Mouse (Mus musculus) hindbrain, embryonic 12.5 days (tissue): ENCODE results near the gene Epha4. TPM values are rescaled to one million over a fixed set of nuclear protein-coding genes. Genes with fewer than 3 reads are reported as not detected.

ENCODE experiments used
- ATAC-seq: fragments of 200-750 bp; cut with Nextera tagmentation; 2 replicates; pipeline ENCODE4 v1.8.0; 2017; ENCODE audit warnings: moderate TSS enrichment; ENCODE audit not compliant: low FRiP score
- H3K27ac ChIP-seq: fragments of 300-500 bp; sonication (generic); 2 replicates; pipeline ENCODE4 v1.5.1; 2016; ENCODE audit warnings: mild to moderate bottlenecking
- H3K27me3 ChIP-seq: fragments of 300-500 bp; sonication (generic); 2 replicates; pipeline ENCODE4 v1.6.1; 2016; ENCODE audit warnings: mild to moderate bottlenecking
- H3K36me3 ChIP-seq: fragments of 300-500 bp; sonication (generic); 2 replicates; pipeline ENCODE4 v1.6.1; 2016; ENCODE audit warnings: mild to moderate bottlenecking
- H3K4me1 ChIP-seq: fragments of 300-500 bp; sonication (generic); 2 replicates; pipeline ENCODE4 v1.6.1; 2016
- H3K4me2 ChIP-seq: fragments of 300-500 bp; sonication (generic); replicated peaks from 2 replicates; pipeline ENCODE4 v1.6.1; 2016; ENCODE audit warnings: mild to moderate bottlenecking
- H3K4me3 ChIP-seq: fragments of 300-500 bp; sonication (generic); 2 replicates; pipeline ENCODE4 v1.5.1; 2016; ENCODE audit warnings: mild to moderate bottlenecking
- H3K9ac ChIP-seq: fragments of 300-500 bp; sonication (generic); 2 replicates; pipeline ENCODE4 v1.6.1; 2016; ENCODE audit warnings: mild to moderate bottlenecking, moderate library complexity
- H3K9me3 ChIP-seq: fragments of 300-500 bp; sonication (generic); replicated peaks from 2 replicates; pipeline ENCODE4 v1.6.1; 2016; ENCODE audit warnings: mild to moderate bottlenecking
- WGBS: fragments of 180-500 bp; shearing (Covaris S2); methylation state at CpG from one replicate; pipeline ENCODE4 v1.1.7; 2016; 5-methylcytosine and 5-hydroxymethylcytosine counted together
- polyA plus RNA-seq: library from polyadenylated mRNA; unstranded; fragments of >200 nt; fragmentation: Nextera tagmentation; extraction: Ambion mirVana; gene quantifications from 2 replicates; pipeline ENCODE4 v1.2.1, GENCODE M21; 2016

Gene Epha4
- 34.5 and 37.0 TPM in 2 replicates for polyA plus RNA-seq

DNA sequence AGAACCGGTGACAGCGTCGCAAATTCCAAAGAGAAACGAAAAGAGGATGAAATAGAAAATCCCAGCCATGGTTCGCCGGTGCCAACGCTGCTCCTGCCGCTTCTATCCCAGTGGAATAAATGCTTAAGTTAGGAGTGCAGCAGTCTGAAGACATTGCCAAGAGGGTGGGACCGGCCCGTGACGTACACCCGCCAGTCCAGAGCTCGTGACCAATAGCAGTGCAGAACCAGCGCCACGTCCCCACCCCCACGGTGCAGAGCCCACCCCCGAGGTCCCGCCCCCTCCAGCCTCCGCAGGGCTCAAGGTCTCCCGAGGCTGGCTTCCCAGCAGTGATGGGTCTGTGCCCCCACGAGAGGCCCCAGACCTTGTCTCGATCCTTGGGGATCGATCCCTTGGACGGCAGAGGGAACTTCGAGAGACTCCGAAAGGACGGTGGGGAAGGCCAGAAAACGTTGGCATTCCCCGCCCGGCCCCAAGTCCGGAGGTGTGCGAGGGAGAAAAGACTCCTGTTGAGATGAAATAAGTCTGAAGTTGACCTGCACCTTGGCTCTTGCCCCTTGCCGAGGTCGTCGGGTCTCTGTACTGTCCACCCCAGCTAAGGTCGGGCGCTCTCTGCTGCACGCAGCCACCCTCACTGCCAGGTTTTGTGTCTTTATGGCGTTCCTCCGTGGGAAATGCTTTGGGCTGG is at the start of gene Epha4:
Epha4 (minus strand) TSS at position 126 of the 688 bp plus-strand sequence.
- peak; percentile 91 for ATAC-seq
- Histone ChIP-seq H3K9ac (peak within 1 kb of the TSS; percentile 78), H3K27me3 (peaks cover 4% of the 10 kb centered on the region), H3K9me3 (no peaks in the 10 kb centered on the region), H3K27ac (peak within 1 kb of the TSS; percentile 87), H3K4me2 (peak within 1 kb of the TSS; percentile 93), H3K4me1 (peaks cover 31% of the 10 kb centered on the region), H3K36me3 (no peaks in the 10 kb centered on the region), H3K4me3 (peak within 1 kb of the TSS; percentile 53)
- WGBS = 0% methylated on average over 40 of the region's 40 CpGs

DNA sequence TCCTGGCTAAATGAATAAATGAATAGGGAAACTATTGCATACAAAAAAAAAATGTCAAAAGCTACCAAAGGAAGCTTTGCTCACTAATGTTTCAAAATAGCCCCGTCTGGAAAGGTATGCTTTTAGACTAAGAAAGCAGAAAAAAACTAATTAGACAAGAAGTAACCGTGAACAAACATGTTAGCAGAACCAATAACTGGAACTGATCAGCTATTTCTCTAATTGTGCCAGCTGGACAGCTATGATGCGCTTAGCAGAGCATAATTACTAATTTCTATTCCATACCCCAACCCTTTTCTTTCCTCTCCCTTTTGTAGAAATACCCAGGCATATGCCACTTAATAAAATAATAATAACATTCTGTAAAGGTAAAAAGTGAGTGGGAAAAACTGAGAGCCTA is 41.3 kb upstream of the Epha4 start:
- H3K36me3 ChIP-seq = no peaks in the 10 kb centered on the region
- H3K4me3 ChIP-seq = no peak overlapping the region
- peaks cover 12% of the 10 kb centered on the region; the same call in 1 of the 2 replicates for H3K4me1 ChIP-seq
- WGBS = 51% methylated on average over 3 of the region's 3 CpGs
- no peak overlapping the region for H3K9ac ChIP-seq
- no peak overlapping the region for H3K27ac ChIP-seq
- ATAC-seq = peak; percentile 76
- no peaks in the 10 kb centered on the region for H3K9me3 ChIP-seq
- no peaks in the 10 kb centered on the region for H3K27me3 ChIP-seq
- no peak overlapping the region for H3K4me2 ChIP-seq

DNA sequence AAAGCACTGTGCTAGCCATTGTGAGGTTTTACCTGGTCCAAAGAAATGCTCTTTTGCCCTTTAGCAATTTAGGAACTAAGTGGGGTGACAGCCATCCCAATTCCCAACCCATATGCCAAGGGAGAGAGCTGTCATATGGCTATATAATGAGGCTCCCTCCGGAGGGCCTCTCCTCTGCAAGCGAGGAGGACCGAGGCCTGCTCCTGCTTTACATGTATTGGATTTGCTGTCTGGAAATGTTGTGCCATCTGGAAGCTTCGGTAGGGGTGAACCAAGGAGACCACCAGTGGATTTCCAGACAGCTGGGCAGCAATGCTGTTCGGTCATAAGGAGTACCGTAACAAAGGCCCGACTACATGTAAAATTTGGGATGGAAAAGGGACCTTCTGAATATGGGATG is 37.0 kb upstream of the Epha4 start:
- Histone ChIP-seq H3K27ac (no peak overlapping the region), H3K36me3 (no peaks in the 10 kb centered on the region), H3K9me3 (no peaks in the 10 kb centered on the region), H3K27me3 (no peaks in the 10 kb centered on the region), H3K4me2 (no peak overlapping the region), H3K4me3 (no peak overlapping the region), H3K9ac (no peak overlapping the region), H3K4me1 (peaks cover 14% of the 10 kb centered on the region)
- 70% methylated on average over 7 of the region's 7 CpGs for WGBS
- ATAC-seq = peak; percentile 59

DNA sequence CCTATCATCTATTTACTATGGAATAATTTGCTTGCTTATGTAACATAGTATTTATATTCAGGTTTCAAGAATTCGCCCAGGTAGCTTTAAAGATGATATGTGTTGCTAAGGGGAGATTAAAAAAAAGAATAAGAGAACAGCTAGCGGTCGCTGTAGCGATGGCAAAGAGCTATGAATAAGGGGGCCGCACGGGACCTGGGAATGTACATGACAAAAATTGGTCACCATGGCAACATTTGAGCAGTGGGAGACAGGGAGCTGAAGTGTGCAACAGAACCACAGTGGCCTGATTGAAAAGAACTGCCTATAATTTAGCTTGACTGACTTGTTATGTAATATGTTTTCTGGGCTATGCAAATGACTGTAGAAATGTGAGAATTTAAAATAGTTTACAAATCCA is 30.8 kb upstream of the Epha4 start:
- Histone ChIP-seq H3K36me3 (no peaks in the 10 kb centered on the region), H3K27me3 (no peaks in the 10 kb centered on the region), H3K27ac (peak overlapping the region; percentile 75; the same call in 1 of the 2 replicates), H3K4me1 (peaks cover 27% of the 10 kb centered on the region), H3K9ac (no peak overlapping the region), H3K9me3 (no peaks in the 10 kb centered on the region), H3K4me3 (no peak overlapping the region), H3K4me2 (peak overlapping the region; percentile 22; the same call in 1 of the 2 replicates)
- ATAC-seq = peak; percentile 94
- 18% methylated on average over 6 of the region's 6 CpGs for WGBS

DNA sequence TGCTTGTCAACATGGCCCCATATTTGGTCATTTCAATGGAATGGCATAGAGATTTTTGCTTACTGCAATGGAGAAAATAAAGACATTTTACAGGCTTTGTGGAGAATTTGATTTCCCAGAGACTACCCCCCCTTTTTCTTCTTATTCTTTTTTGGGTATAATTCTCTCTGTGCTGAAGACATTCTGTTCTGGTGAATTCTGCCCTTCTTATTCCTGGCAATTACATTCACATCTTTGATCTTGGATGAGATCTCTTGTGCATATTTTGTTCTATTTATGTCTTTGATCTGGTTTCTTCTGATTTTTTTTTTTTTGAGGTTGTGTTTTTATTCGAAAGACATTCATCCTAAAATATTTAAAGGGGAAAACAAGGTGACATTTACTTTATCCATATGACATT is 30.1 kb upstream of the Epha4 start:
- no peaks in the 10 kb centered on the region for H3K27me3 ChIP-seq
- no peak overlapping the region for H3K27ac ChIP-seq
- no peak overlapping the region for H3K9ac ChIP-seq
- no peak overlapping the region for H3K4me2 ChIP-seq
- no peak overlapping the region for H3K4me3 ChIP-seq
- peaks cover 27% of the 10 kb centered on the region for H3K4me1 ChIP-seq
- ATAC-seq = no peak
- no peaks in the 10 kb centered on the region for H3K36me3 ChIP-seq
- WGBS = 85% methylated on average over 1 of the region's 1 CpGs
- H3K9me3 ChIP-seq = no peaks in the 10 kb centered on the region

DNA sequence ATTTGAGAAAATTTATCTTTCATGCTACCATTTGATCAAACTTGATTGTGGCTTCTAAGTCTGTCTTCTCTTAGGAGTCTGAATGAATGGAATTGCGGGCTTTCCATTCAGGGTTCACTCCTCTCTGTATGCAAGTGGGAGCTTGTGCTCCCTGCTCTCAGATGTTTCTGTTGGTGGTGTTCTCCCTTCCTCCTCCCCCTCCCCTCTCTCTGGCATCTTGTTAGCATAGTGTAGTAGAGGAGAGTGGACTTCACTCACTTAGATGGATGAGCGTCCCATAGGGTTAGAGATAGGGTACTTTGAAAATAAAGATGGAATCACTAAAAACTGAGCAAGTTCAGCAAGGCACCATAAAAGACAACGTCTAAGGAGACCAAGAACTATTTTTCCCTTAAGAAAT is 29.4 kb upstream of the Epha4 start:
- H3K4me2 ChIP-seq = no peak overlapping the region
- peaks cover 27% of the 10 kb centered on the region for H3K4me1 ChIP-seq
- no peaks in the 10 kb centered on the region for H3K27me3 ChIP-seq
- no peak overlapping the region for H3K9ac ChIP-seq
- WGBS = 23% methylated on average over 3 of the region's 3 CpGs
- no peaks in the 10 kb centered on the region for H3K9me3 ChIP-seq
- peak; percentile 39; the same call in 1 of the 2 replicates for ATAC-seq
- H3K4me3 ChIP-seq = no peak overlapping the region
- no peaks in the 10 kb centered on the region for H3K36me3 ChIP-seq
- H3K27ac ChIP-seq = no peak overlapping the region

DNA sequence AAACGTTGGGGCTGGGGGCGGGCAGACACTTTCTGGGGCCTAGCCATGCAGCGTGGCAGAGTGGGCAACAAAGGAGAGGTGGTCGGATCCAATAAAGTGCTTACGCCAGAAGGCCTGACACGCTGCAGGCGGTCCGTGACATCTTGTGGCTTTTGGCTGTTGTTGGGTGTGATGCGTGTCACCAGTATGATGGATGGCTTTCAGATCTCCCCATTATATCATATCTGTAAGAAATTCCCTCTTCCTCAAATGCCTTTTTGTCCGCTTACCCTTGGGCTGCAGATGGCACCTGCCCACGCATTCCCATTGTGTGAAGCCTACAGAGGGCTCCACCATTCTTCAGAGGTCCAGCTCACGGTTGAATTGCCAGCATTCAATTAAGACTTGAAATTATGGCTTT is 25.1 kb upstream of the Epha4 start:
- H3K9ac ChIP-seq = no peak overlapping the region
- H3K36me3 ChIP-seq = no peaks in the 10 kb centered on the region
- peaks cover 9% of the 10 kb centered on the region for H3K4me1 ChIP-seq
- no peak overlapping the region for H3K4me3 ChIP-seq
- no peaks in the 10 kb centered on the region for H3K9me3 ChIP-seq
- peak; percentile 83 for ATAC-seq
- H3K27me3 ChIP-seq = no peaks in the 10 kb centered on the region
- H3K4me2 ChIP-seq = no peak overlapping the region
- WGBS = 52% methylated on average over 12 of the region's 12 CpGs
- H3K27ac ChIP-seq = peak overlapping the region; percentile 1; the same call in 1 of the 2 replicates

DNA sequence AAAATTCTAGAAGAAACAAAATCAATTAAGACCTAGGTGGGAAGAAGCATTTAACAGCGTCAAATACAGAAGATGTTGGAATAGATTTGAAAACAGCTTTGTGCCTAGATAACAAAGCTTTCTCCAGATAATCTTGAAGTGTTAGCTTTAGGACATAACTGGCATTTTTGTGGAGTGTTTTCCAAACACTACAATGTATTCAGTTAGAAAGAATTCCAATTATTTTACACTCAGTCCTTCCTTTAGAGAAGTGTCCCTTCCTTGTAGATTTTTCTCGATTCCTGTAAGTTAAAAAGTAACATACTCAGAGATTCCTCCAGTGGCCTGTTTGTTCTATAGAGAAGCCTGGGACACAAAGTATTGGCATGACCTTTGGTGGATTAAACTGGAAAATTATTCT is 23.7 kb upstream of the Epha4 start:
- no peak overlapping the region for H3K4me3 ChIP-seq
- peaks cover under 1% of the 10 kb centered on the region for H3K4me1 ChIP-seq
- H3K36me3 ChIP-seq = no peaks in the 10 kb centered on the region
- H3K9ac ChIP-seq = no peak overlapping the region
- no peak overlapping the region for H3K4me2 ChIP-seq
- WGBS = 75% methylated on average over 2 of the region's 2 CpGs
- no peak for ATAC-seq
- H3K27ac ChIP-seq = no peak overlapping the region
- H3K9me3 ChIP-seq = no peaks in the 10 kb centered on the region
- no peaks in the 10 kb centered on the region for H3K27me3 ChIP-seq

DNA sequence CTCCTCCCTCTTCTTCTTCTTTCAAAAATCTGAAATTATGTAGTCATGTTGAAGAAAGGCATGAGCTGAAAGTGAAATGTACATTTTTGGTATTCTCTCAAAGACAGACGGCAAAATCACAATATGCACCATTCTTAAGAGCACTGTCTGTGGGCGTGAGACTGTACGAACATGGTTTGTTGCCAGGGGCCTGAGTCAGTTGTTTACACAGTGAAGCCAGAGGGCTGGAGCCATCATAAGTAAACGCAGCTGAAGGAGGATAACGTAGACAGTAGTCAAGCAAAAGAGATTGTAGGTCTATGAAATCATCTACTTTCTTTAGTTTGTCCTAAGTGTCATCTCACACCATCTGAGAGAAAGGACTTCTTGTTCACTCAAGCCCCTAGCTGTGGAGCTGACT is 21.0 kb upstream of the Epha4 start:
- Histone ChIP-seq H3K9me3 (no peaks in the 10 kb centered on the region), H3K4me3 (no peak overlapping the region), H3K27me3 (no peaks in the 10 kb centered on the region), H3K9ac (no peak overlapping the region), H3K4me1 (peaks cover 6% of the 10 kb centered on the region; the same call in 1 of the 2 replicates), H3K27ac (no peak overlapping the region), H3K4me2 (no peak overlapping the region), H3K36me3 (no peaks in the 10 kb centered on the region)
- WGBS = 81% methylated on average over 5 of the region's 5 CpGs
- no peak for ATAC-seq

DNA sequence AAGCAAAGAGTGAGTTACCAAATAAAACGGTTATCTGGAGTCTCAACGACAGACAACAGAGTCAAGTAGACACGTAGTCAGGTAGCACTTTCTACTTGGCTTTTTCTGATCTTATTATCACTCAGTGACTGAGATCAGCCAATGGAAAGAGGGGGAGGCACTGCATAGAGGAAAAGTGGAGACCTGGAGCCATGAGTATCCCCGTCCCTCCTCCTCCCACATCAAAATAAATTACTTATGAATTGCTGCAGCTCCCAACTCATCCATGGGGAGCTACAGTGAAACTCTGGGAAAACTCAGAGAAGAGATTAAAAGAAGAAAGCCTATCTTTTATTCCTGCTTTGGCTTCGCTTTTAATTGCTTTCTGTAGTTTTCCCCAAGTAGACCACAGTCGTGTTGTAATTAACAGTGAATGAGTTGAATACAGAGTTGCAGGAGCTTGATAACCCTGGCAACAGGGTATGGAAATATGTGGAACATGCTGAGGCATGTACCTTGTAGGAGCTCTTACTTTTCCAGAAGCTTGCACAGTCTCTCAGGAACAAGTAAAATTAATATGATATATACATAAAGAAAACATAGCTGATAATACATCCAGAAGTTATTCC is 17.8 kb upstream of the Epha4 start:
- peak; percentile 19; the same call in 1 of the 2 replicates for ATAC-seq
- H3K4me2 ChIP-seq = no peak overlapping the region
- 41% methylated on average over 6 of the region's 6 CpGs for WGBS
- H3K36me3 ChIP-seq = no peaks in the 10 kb centered on the region
- no peaks in the 10 kb centered on the region for H3K9me3 ChIP-seq
- peaks cover 6% of the 10 kb centered on the region; the same call in 1 of the 2 replicates for H3K4me1 ChIP-seq
- no peak overlapping the region for H3K4me3 ChIP-seq
- H3K27ac ChIP-seq = no peak overlapping the region
- H3K9ac ChIP-seq = no peak overlapping the region
- no peaks in the 10 kb centered on the region for H3K27me3 ChIP-seq

DNA sequence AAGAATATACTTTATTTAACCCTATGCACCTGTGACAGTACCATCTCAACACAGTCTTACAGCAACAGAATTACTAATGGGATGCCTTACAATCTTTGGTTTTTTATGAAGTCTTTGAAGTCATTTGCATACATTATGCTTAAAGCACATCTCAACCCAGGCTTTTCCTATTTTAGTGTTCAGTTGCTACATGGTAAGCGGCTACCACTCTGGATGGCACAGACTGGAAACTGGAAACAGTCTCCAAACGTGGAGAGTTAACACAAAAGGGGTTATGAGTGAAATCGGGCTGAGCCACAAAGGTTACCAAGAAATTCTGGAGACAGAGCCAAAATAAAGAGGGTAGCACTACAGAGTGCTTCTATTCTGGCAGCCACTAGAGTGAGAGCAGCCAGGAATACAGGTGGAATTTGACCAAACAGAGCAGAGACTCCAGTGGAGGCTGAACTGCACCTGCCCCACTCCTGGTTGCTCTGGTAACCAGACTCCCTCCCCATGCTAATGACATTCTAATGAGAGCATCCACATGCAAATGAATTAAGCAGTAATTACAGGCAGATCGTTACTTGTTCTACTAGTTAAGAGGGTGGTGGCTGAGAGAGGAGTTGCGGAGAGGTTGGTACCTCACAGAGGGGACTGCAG is 17.2 kb upstream of the Epha4 start:
- H3K9ac ChIP-seq = no peak overlapping the region
- H3K4me2 ChIP-seq = no peak overlapping the region
- no peak overlapping the region for H3K27ac ChIP-seq
- no peak overlapping the region for H3K4me3 ChIP-seq
- 47% methylated on average over 5 of the region's 5 CpGs for WGBS
- ATAC-seq = peak; percentile 74
- no peaks in the 10 kb centered on the region for H3K9me3 ChIP-seq
- no peaks in the 10 kb centered on the region for H3K27me3 ChIP-seq
- peaks cover 6% of the 10 kb centered on the region; the same call in 1 of the 2 replicates for H3K4me1 ChIP-seq
- H3K36me3 ChIP-seq = no peaks in the 10 kb centered on the region

DNA sequence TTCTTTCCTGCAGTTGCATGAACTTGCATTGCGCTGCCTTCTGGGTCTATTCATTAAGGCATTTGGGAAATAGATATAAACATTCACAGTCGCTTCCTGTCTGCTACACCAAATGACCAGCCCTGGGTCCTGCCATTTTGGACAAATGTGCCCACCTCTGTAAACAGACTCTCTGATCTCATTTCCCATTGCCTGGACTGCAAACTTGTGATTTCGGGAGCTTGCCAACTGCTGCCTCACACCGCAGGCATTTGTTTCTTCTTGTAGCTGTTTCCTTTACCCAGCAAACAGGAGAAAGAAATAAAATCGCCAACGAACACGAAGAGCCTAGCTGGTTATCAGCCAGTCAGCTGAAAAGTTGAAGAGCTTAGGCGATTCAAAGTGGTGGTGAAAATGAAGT is 10.2 kb upstream of the Epha4 start:
- Histone ChIP-seq H3K9ac (no peak overlapping the region), H3K27ac (no peak overlapping the region), H3K4me3 (no peak overlapping the region), H3K4me2 (no peak overlapping the region), H3K27me3 (no peaks in the 10 kb centered on the region), H3K4me1 (peaks cover 14% of the 10 kb centered on the region), H3K9me3 (no peaks in the 10 kb centered on the region), H3K36me3 (no peaks in the 10 kb centered on the region)
- no peak for ATAC-seq
- 89% methylated on average over 8 of the region's 8 CpGs for WGBS
